Mouse (Mus musculus) heart, adult 2 months (tissue): Measurements from ENCODE around the gene Polr1a.

Source experiments
- CTCF ChIP-seq: fragments of 200-600 bp; IDR thresholded peaks from 2 replicates; pipeline ENCODE4 v1.8.1; 2022; ENCODE audit warnings: antibody characterized with exemption, mild to moderate bottlenecking, moderate library complexity
- POLR2A ChIP-seq: fragments of 200-500 bp; IDR thresholded peaks from 2 replicates; pipeline ENCODE4 v1.6.1; 2011; ENCODE audit warnings: mild to moderate bottlenecking, low read depth, low read length, control low read depth; ENCODE audit not compliant: insufficient read depth

- TF ChIP-seq POLR2A (no peak), CTCF (no peak)
These were observed 30.7 kb upstream of the Polr1a start for GRCm38 (mm10) chr6:71877965-71878760.
